Mouse (Mus musculus) left cerebral cortex, postnatal 36 days (tissue): ENCODE results near the gene Napa. TPM values are rescaled to one million over a fixed set of nuclear protein-coding genes. Genes with fewer than 3 reads are reported as not detected.

ENCODE experiments used
- DNase-seq, 2 experiments: peaks; one replicate each; pipeline ENCODE4 v3.0.0; 2021 to 2022; ENCODE audit warnings: low spot score in 2 of 2, mixed read lengths in 1 of 2
- intact Hi-C: fragments of 180-260 bp; cut with DNase I; formaldehyde crosslinking; loops from one replicate; pipeline ENCODE4 v1.15.1; 2025
- total RNA-seq, 2 experiments: library from RNA; stranded (reverse); gene quantifications; 2 replicates each; pipeline ENCODE4 v1.2.3; 2021

The Napa gene
- total RNA-seq, 2 experiments from 2014 or later: 269 to 307 TPM

- DNase-seq: no peak
- intact Hi-C loops: no loop called here
Observed at GRCm38 (mm10) chr7:16160702-16161101, 62.4 kb downstream of the Napa start.

DNA sequence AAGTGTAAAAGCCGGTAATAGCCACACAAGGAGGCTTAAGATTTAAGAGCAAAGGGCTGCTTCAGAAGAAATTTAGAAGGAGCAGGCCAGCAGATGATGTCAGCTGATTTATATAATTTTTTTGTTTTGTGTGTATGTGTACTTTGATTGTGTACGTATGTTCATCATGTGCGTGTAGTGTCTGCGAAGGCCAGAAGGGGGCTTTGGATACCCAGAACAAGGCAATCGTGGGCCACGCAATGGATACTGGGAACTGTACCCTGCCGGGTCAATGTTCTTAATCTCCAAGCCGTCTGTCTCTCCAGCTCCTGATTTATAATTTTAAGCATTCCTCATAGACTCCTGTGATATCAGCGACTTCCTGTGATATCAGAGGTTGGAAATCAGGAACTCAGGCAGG is 63.0 kb downstream of the Napa start:
- no peak for DNase-seq
- intact Hi-C loops: no loop called here

- intact Hi-C loops: no loop called here
Observed at GRCm38 (mm10) chr7:16162036-16162435, 63.8 kb downstream of the Napa start.

More at GRCm38 (mm10) chr7:16162036-16162435, 63.8 kb downstream of the Napa start:
- DNase-seq: no peak

Other genes with a start within 250 kb of the Napa start
- not detected for gene Crx, start 218.5 kb upstream of the Napa start, total RNA-seq
- under 1 TPM in 1 of 2 experiments, not detected in 1; 0.27 TPM for gene Crxos, start 215.8 kb upstream of the Napa start, total RNA-seq
- gene Selenow, start 176.1 kb upstream of the Napa start, total RNA-seq: 1,000 to 10,000 TPM; 1,151 to 1,335 TPM
- 100 to 1,000 TPM; 113 to 130 TPM for gene Nop53, start 152.4 kb upstream of the Napa start, total RNA-seq
- gene Ehd2, start 130.9 kb upstream of the Napa start, total RNA-seq: 1 to 10 TPM; 3.5 to 6.8 TPM
- 10 to 100 TPM; 11.4 to 17.3 TPM for gene Bicra, start 50.5 kb upstream of the Napa start, total RNA-seq
- gene Zfp541, start 36.6 kb upstream of the Napa start, total RNA-seq: under 1 TPM; 0.64 to 0.88 TPM
- 10 to 100 TPM; 40.9 to 44.9 TPM for gene Kptn, start 21.4 kb downstream of the Napa start, total RNA-seq
- gene Slc8a2, start 31.4 kb downstream of the Napa start, total RNA-seq: 100 to 1,000 TPM; 242 to 273 TPM
- 10 to 100 TPM; 37.3 to 40.9 TPM for gene Meis3, start 76.6 kb downstream of the Napa start, total RNA-seq
- 10 to 100 TPM; 11.2 to 13.1 TPM for gene Dhx34, start 123.6 kb downstream of the Napa start, total RNA-seq
- gene C5ar2, start 145.7 kb downstream of the Napa start, total RNA-seq: under 1 TPM; 0.61 to 0.74 TPM
- 1 to 10 TPM in 1 of 2 experiments, under 1 TPM in 1; 0.54 to 2.5 TPM for gene C5ar1, start 161.1 kb downstream of the Napa start, total RNA-seq
- 10 to 100 TPM; 32.1 to 33.5 TPM for gene Inafm1, start 175.2 kb downstream of the Napa start, total RNA-seq
- 10 to 100 TPM; 75.4 to 87.2 TPM for gene Ccdc9, start 188.3 kb downstream of the Napa start, total RNA-seq
- gene Bbc3, start 209.9 kb downstream of the Napa start, total RNA-seq: 10 to 100 TPM; 11.9 to 14.6 TPM